Mouse (Mus musculus) hindbrain, postnatal 0 days (tissue): ENCODE measurements around the gene Hyal2. TPM values are rescaled to one million over a fixed set of nuclear protein-coding genes. Genes with fewer than 3 reads are reported as not detected.

Experiments
- ATAC-seq: fragments of 200-750 bp; cut with Nextera tagmentation; 2 replicates; pipeline ENCODE4 v1.8.0; 2017; ENCODE audit warnings: mild to moderate bottlenecking, moderate TSS enrichment, moderate library complexity
- DNase-seq: peaks from one replicate; pipeline ENCODE4 v3.0.0-alpha.2; 2015; ENCODE audit warnings: low spot score
- H3K27ac ChIP-seq: fragments of 300-500 bp; sonication (generic); 2 replicates; pipeline ENCODE4 v1.5.1; 2014; ENCODE audit warnings: mild to moderate bottlenecking
- H3K27me3 ChIP-seq: fragments of 300-500 bp; sonication (generic); 2 replicates; pipeline ENCODE4 v1.6.1; 2014; ENCODE audit warnings: low read length, mixed read lengths; ENCODE audit not compliant: insufficient read depth
- H3K36me3 ChIP-seq: fragments of 300-500 bp; sonication (generic); 2 replicates; pipeline ENCODE4 v1.6.1; 2014; ENCODE audit warnings: low read length, mixed read lengths; ENCODE audit not compliant: insufficient read depth
- H3K4me1 ChIP-seq: fragments of 300-500 bp; sonication (generic); 2 replicates; pipeline ENCODE4 v1.6.1; 2014; ENCODE audit warnings: antibody characterized with exemption, low read length, mixed read lengths; ENCODE audit not compliant: insufficient read depth
- H3K4me2 ChIP-seq: fragments of 300-500 bp; sonication (generic); 2 replicates; pipeline ENCODE4 v1.6.1; 2014; ENCODE audit warnings: low read depth, mild to moderate bottlenecking, low read length, moderate library complexity, mixed read lengths
- H3K4me3 ChIP-seq: fragments of 300-500 bp; sonication (generic); 2 replicates; pipeline ENCODE4 v1.5.1; 2014; ENCODE audit warnings: low read length
- H3K9ac ChIP-seq: fragments of 300-500 bp; sonication (generic); replicated peaks from 2 replicates; pipeline ENCODE4 v1.6.1; 2014; ENCODE audit warnings: mild to moderate bottlenecking, low read length, moderate library complexity, mixed read lengths
- H3K9me3 ChIP-seq: fragments of 300-500 bp; sonication (generic); 2 replicates; pipeline ENCODE4 v1.6.1; 2016; ENCODE audit warnings: low read length, mixed read lengths
- CTCF ChIP-seq: IDR thresholded peaks from 2 replicates; pipeline ENCODE4 v1.5.1; 2016; ENCODE audit warnings: antibody characterized with exemption, control low read depth, low read depth
- polyA plus RNA-seq: library from polyadenylated mRNA; unstranded; fragments of >200 nt; fragmentation: Nextera tagmentation; extraction: Ambion mirVana; gene quantifications from 2 replicates; pipeline ENCODE4 v1.2.1, GENCODE M21; 2015
- total RNA-seq: library from RNA; depleted of rRNA; stranded (reverse); fragments of >200 nt; gene quantifications from 2 replicates; pipeline ENCODE4 v1.2.3, GENCODE M21; 2014; rRNA removed

Gene Hyal2
- total and polyA plus RNA-seq, 2 experiments from 2014 or later: 39.8 to 75.3 TPM

GRCm38 (mm10) chr9:107620954-107621353 is 53.2 kb downstream of the Hyal2 start:
- H3K36me3 ChIP-seq: peaks cover 27% of the 10 kb centered on the region; the same call in 1 of the 2 replicates
- H3K4me3 ChIP-seq: no peak overlapping the region
- no peak for DNase-seq
- H3K4me1 ChIP-seq: no peaks in the 10 kb centered on the region
- ATAC-seq: no peak
- no peak for TF ChIP-seq CTCF
- no peaks in the 10 kb centered on the region for H3K27me3 ChIP-seq
- H3K4me2 ChIP-seq: no peak overlapping the region
- no peaks in the 10 kb centered on the region for H3K9me3 ChIP-seq
- no peak overlapping the region for H3K9ac ChIP-seq
- H3K27ac ChIP-seq: peak overlapping the region; percentile 45; the same call in 1 of the 2 replicates

Other genes starting within 250 kb of the Hyal2 start
- gene Hemk1, start 229.6 kb upstream of the Hyal2 start, total RNA-seq: 14.8 and 18.1 TPM in 2 replicates
- gene Hemk1, start 229.6 kb upstream of the Hyal2 start, polyA plus RNA-seq: 13.6 and 16.4 TPM in 2 replicates
- gene 6430571L13Rik, start 227.3 kb upstream of the Hyal2 start, total RNA-seq: 12.5 and 27.7 TPM in 2 replicates
- 10.9 and 11.2 TPM in 2 replicates for gene 6430571L13Rik, start 227.3 kb upstream of the Hyal2 start, polyA plus RNA-seq
- 108 and 134 TPM in 2 replicates for gene Cacna2d2, start 168.3 kb upstream of the Hyal2 start, total RNA-seq
- 7.1 and 7.6 TPM in 2 replicates for gene Cacna2d2, start 168.3 kb upstream of the Hyal2 start, polyA plus RNA-seq
- 72.6 and 78.4 TPM in 2 replicates for gene Tmem115, start 34.0 kb upstream of the Hyal2 start, total RNA-seq
- gene Tmem115, start 34.0 kb upstream of the Hyal2 start, polyA plus RNA-seq: 51.6 and 52.3 TPM in 2 replicates
- 56.5 and 69.3 TPM in 2 replicates for gene Cyb561d2, start 25.8 kb upstream of the Hyal2 start, total RNA-seq
- 52.9 and 53.5 TPM in 2 replicates for gene Cyb561d2, start 25.8 kb upstream of the Hyal2 start, polyA plus RNA-seq
- gene Nprl2, start 25.7 kb upstream of the Hyal2 start, total RNA-seq: 58.6 and 70.5 TPM in 2 replicates
- gene Nprl2, start 25.7 kb upstream of the Hyal2 start, polyA plus RNA-seq: 53.0 and 54.6 TPM in 2 replicates
- gene Zmynd10, start 20.6 kb upstream of the Hyal2 start, total RNA-seq: 1.8 and 10.9 TPM in 2 replicates
- 3.5 and 3.7 TPM in 2 replicates for gene Zmynd10, start 20.6 kb upstream of the Hyal2 start, polyA plus RNA-seq
- 17.6 and 20.2 TPM in 2 replicates for gene Rassf1, start 16.4 kb upstream of the Hyal2 start, total RNA-seq
- 30.3 and 31.0 TPM in 2 replicates for gene Rassf1, start 16.4 kb upstream of the Hyal2 start, polyA plus RNA-seq
- 128 and 142 TPM in 2 replicates for gene Tusc2, start 4.7 kb upstream of the Hyal2 start, total RNA-seq
- gene Tusc2, start 4.7 kb upstream of the Hyal2 start, polyA plus RNA-seq: 115 and 119 TPM in 2 replicates
- gene Hyal1, start 9.0 kb downstream of the Hyal2 start, total RNA-seq: 3.4 and 7.7 TPM in 2 replicates
- 3.3 and 4.9 TPM in 2 replicates for gene Hyal1, start 9.0 kb downstream of the Hyal2 start, polyA plus RNA-seq
- 29.9 and 32.8 TPM in 2 replicates for gene Naa80, start 10.9 kb downstream of the Hyal2 start, total RNA-seq
- gene Naa80, start 10.9 kb downstream of the Hyal2 start, polyA plus RNA-seq: 17.8 and 19.4 TPM in 2 replicates
- 3.3 and 4.9 TPM in 2 replicates for gene Hyal3, start 12.9 kb downstream of the Hyal2 start, total RNA-seq
- 1.7 and 1.9 TPM in 2 replicates for gene Hyal3, start 12.9 kb downstream of the Hyal2 start, polyA plus RNA-seq
- 7.6 and 10.9 TPM in 2 replicates for gene Ifrd2, start 19.7 kb downstream of the Hyal2 start, total RNA-seq
- 9.0 and 9.3 TPM in 2 replicates for gene Ifrd2, start 19.7 kb downstream of the Hyal2 start, polyA plus RNA-seq
- gene Sema3b, start 41.3 kb downstream of the Hyal2 start, total RNA-seq: 11.2 and 14.6 TPM in 2 replicates
- gene Sema3b, start 41.3 kb downstream of the Hyal2 start, polyA plus RNA-seq: 8.3 and 9.0 TPM in 2 replicates
- gene Gnai2, start 67.4 kb downstream of the Hyal2 start, total RNA-seq: 334 and 369 TPM in 2 replicates
- 275 and 287 TPM in 2 replicates for gene Gnai2, start 67.4 kb downstream of the Hyal2 start, polyA plus RNA-seq
- 102 and 134 TPM in 2 replicates for gene Slc38a3, start 101.6 kb downstream of the Hyal2 start, total RNA-seq
- gene Slc38a3, start 101.6 kb downstream of the Hyal2 start, polyA plus RNA-seq: 52.1 and 54.5 TPM in 2 replicates
- 0.52 TPM in 1 of 2 replicates, not detected in the other for gene Gnat1, start 111.8 kb downstream of the Hyal2 start, total RNA-seq
- 2.4 and 2.7 TPM in 2 replicates for gene Gnat1, start 111.8 kb downstream of the Hyal2 start, polyA plus RNA-seq
- 65.4 and 81.3 TPM in 2 replicates for gene Sema3f, start 142.5 kb downstream of the Hyal2 start, total RNA-seq
- 7.5 and 8.7 TPM in 2 replicates for gene Sema3f, start 142.5 kb downstream of the Hyal2 start, polyA plus RNA-seq
- gene Rbm5, start 203.1 kb downstream of the Hyal2 start, total RNA-seq: 85.5 and 149 TPM in 2 replicates
- gene Rbm5, start 203.1 kb downstream of the Hyal2 start, polyA plus RNA-seq: 142 and 148 TPM in 2 replicates